Mouse (Mus musculus): ENCODE data around the gene Abhd17c.
"Not testable (repeated sequence)": the region's sequence is repeated elsewhere in the genome, so short reads cannot be mapped to it uniquely, and the experiment has no call there.

Gene Abhd17c

GRCm38 (mm10) chr7:84153821-84154220, 2.1 kb upstream of the Abhd17c start:
- DNase-seq (ENCODE audit: extremely low read depth, insufficient read length, low spot score), result no peak

GRCm38 (mm10) chr7:84152821-84153220, 1.1 kb upstream of the Abhd17c start:
- DNase-seq (ENCODE audit: extremely low read depth, insufficient read length, low spot score), result no peak

- no peak for DNase-seq (ENCODE audit: extremely low read depth, insufficient read length, low spot score)
These were observed 681 bp upstream of the Abhd17c start for GRCm38 (mm10) chr7:84152374-84152773.

- DNase-seq (ENCODE audit: extremely low read depth, insufficient read length, low spot score), result peak; percentile 94
These were observed 254 bp upstream of the Abhd17c start for GRCm38 (mm10) chr7:84151960-84152334.

GRCm38 (mm10) chr7:84150361-84151000, 1.2 kb downstream of the Abhd17c start:
- no peak for DNase-seq (ENCODE audit: extremely low read depth, insufficient read length, low spot score)

- no peak for DNase-seq (ENCODE audit: extremely low read depth, insufficient read length, low spot score)
These were observed 1.9 kb downstream of the Abhd17c start for GRCm38 (mm10) chr7:84149821-84150220.

- DNase-seq (ENCODE audit: extremely low read depth, insufficient read length, low spot score), result no peak
These were observed 2.8 kb downstream of the Abhd17c start for GRCm38 (mm10) chr7:84148896-84149295.

- DNase-seq (ENCODE audit: extremely low read depth, insufficient read length, low spot score), result no peak
These were observed 3.9 kb downstream of the Abhd17c start for GRCm38 (mm10) chr7:84147746-84148145.

- no peak for DNase-seq (ENCODE audit: extremely low read depth, insufficient read length, low spot score)
These were observed 6.1 kb downstream of the Abhd17c start for GRCm38 (mm10) chr7:84145633-84146032.

GRCm38 (mm10) chr7:84142736-84143473, 8.8 kb downstream of the Abhd17c start:
- DNase-seq (ENCODE audit: extremely low read depth, insufficient read length, low spot score), result no peak

- no peak for DNase-seq (ENCODE audit: extremely low read depth, insufficient read length, low spot score)
These were observed 9.5 kb downstream of the Abhd17c start for GRCm38 (mm10) chr7:84142196-84142595.

- DNase-seq (ENCODE audit: extremely low read depth, insufficient read length, low spot score), result no peak
These were observed 12.1 kb downstream of the Abhd17c start for GRCm38 (mm10) chr7:84139566-84139965.

- DNase-seq (ENCODE audit: extremely low read depth, insufficient read length, low spot score), result no peak
These were observed 13.0 kb downstream of the Abhd17c start for GRCm38 (mm10) chr7:84138731-84139130.

- no peak for DNase-seq (ENCODE audit: extremely low read depth, insufficient read length, low spot score)
These were observed 13.9 kb downstream of the Abhd17c start for GRCm38 (mm10) chr7:84137779-84138178.

GRCm38 (mm10) chr7:84135799-84136700, 15.6 kb downstream of the Abhd17c start:
- no peak for DNase-seq (ENCODE audit: extremely low read depth, insufficient read length, low spot score)

GRCm38 (mm10) chr7:84132704-84133103, 19.0 kb downstream of the Abhd17c start:
- peak; percentile 21 for DNase-seq (ENCODE audit: extremely low read depth, insufficient read length, low spot score)

- DNase-seq (ENCODE audit: extremely low read depth, insufficient read length, low spot score), result no peak
These were observed 20.0 kb downstream of the Abhd17c start for GRCm38 (mm10) chr7:84131736-84132135.

- no peak for DNase-seq (ENCODE audit: extremely low read depth, insufficient read length, low spot score)
These were observed 23.0 kb downstream of the Abhd17c start for GRCm38 (mm10) chr7:84128661-84129060.

- no peak for DNase-seq (ENCODE audit: extremely low read depth, insufficient read length, low spot score)
These were observed 26.0 kb downstream of the Abhd17c start for GRCm38 (mm10) chr7:84125730-84126129.

- not testable (repeated sequence) for DNase-seq (ENCODE audit: extremely low read depth, insufficient read length, low spot score)
These were observed 28.0 kb downstream of the Abhd17c start for GRCm38 (mm10) chr7:84123651-84124050.

GRCm38 (mm10) chr7:84121778-84122177, 29.9 kb downstream of the Abhd17c start:
- DNase-seq (ENCODE audit: extremely low read depth, insufficient read length, low spot score), result no peak
